Mouse (Mus musculus) large intestine, adult 2 months (tissue): ENCODE measurements at regions not wholly inside any gene's neighbourhood (a gene's known extent, or its start where the extent isn't known, plus 50 kb on each side); places are given as distances from the start of the nearest gene placed in this dataset.

Experiments used
- DNase-seq: peaks from one replicate; pipeline ENCODE4 v3.0.0-alpha.2; 2012; ENCODE audit warnings: low read depth, low spot score
- WGBS: fragments of 180-500 bp; shearing (Covaris S2); methylation state at CpG from one replicate; pipeline ENCODE4 v1.1.7; 2018; 5-methylcytosine and 5-hydroxymethylcytosine counted together

- WGBS, result 80% methylated on average over 3 of the region's 3 CpGs
- no peak for DNase-seq
Observed at GRCm38 (mm10) chr4:23984005-23984404, 512.2 kb upstream of the Mms22l start.

- 67% methylated on average over 4 of the region's 4 CpGs for WGBS
Observed at GRCm38 (mm10) chr4:23985956-23986355, 510.3 kb upstream of the Mms22l start.

GRCm38 (mm10) chr4:23993823-23994222, 502.4 kb upstream of the Mms22l start:
- 56% methylated on average over 3 of the region's 3 CpGs for WGBS
- DNase-seq, result no peak

More at GRCm38 (mm10) chr4:23985956-23986355, 510.3 kb upstream of the Mms22l start:
- no peak for DNase-seq

GRCm38 (mm10) chr4:23994261-23994965, 501.8 kb upstream of the Mms22l start:
- WGBS, result 41% methylated on average over 4 of the region's 4 CpGs

GRCm38 (mm10) chr4:24006257-24006955, 489.8 kb upstream of the Mms22l start:
- 48% methylated on average over 2 of the region's 2 CpGs for WGBS
- no peak for DNase-seq

More at GRCm38 (mm10) chr4:23994261-23994965, 501.8 kb upstream of the Mms22l start:
- no peak for DNase-seq

GRCm38 (mm10) chr4:24019178-24020104, 476.8 kb upstream of the Mms22l start:
- DNase-seq, result no peak
- 72% methylated on average over 11 of the region's 11 CpGs for WGBS
